29 mouse cellular contexts compared by ENCODE assay signal in the genomic region with DNA sequence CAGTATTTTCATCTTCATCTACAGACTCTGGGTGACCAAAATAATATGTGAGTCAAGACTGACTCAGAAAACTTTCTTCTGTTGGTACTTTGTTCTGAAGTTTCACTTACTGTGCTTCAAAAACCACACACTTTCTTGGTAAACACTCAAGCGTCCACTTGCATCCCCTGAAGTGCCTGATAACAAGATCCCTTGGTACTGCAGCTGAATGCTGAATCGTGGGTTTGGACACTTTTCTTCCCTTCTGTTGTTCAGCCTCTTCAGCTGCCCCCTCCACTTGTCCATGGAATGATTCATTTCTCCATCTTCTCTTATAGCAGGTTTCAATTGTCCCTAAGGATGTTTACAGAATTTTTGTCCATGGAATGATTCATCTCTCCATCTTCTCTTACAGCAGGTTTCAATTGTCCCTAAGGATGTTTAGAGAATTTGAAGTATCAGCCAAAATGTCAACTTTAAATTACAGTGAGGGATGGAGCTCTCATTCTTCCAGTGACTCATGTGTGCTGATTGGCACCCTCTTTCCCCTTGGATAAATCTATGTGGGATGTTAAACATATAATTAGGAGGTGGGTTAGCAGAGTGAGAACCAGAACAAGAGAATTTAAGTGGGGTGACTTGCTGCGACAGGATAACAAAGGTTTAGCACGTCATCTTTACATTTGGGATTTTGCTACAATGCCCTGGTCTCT. TPM values are rescaled to one million over a fixed set of nuclear protein-coding genes. Genes with fewer than 3 reads are reported as not detected.
DNase-seq lines count a peak whose midpoint lies in the region; TF ChIP-seq lines count a peak whose summit lies in the region.
"Had no signal": no experiment of that assay in that cellular context is flagged by ENCODE, and none has a peak within 500 bp of the region (broad histone marks: within the 10 kb centered on the region; RNA-seq: fewer than 3 reads in every experiment).

No protein-coding gene starts in this region.

- H3ac ChIP-seq in myocyte (ENCODE audit: control insufficient read depth, insufficient read length): no peak overlapping the region

- DNase-seq in NIH3T3 (ENCODE audit: low read depth): peak; percentile 90
- DNase-seq in lung, adult 18-20 months: peak; percentile 78 to 84
- DNase-seq in lung, postnatal 10 days: peak; percentile 53
- DNase-seq in left cerebral cortex, postnatal 36 days (ENCODE audit: low spot score in 2 of 2): no peak
- no peak for DNase-seq in heart, postnatal 25 days (ENCODE audit: low spot score)
- DNase-seq in left cerebral cortex, postnatal 10 days (ENCODE audit: extremely low spot score in 1 of 2, low spot score in 2 of 2): no peak
- DNase-seq: adrenal gland, postnatal 14 days; cerebellum, adult 2 months; cerebellum, postnatal 14 days; heart, adult 11 months; kidney, adult 18-20 months; kidney, postnatal 25 days; liver, embryonic 13.5 days; thymus, postnatal 4 days had no signal

- no peak for TF ChIP-seq POLR2A in myocyte (IDR thresholded peaks at IDR 0.05; ENCODE audit: insufficient read length, low read depth)

- H3K36me3 ChIP-seq in myocyte (ENCODE audit: control insufficient read depth, insufficient read depth): no peaks in the 10 kb centered on the region
- H3K36me3 ChIP-seq: forebrain, embryonic 10.5 days; forebrain, embryonic 15.5 days; G1E; heart, embryonic 10.5 days; hindbrain, embryonic 10.5 days; hindbrain, embryonic 15.5 days; kidney, embryonic 15.5 days; limb, embryonic 10.5 days; limb, embryonic 15.5 days; liver, embryonic 13.5 days; lung, embryonic 15.5 days; midbrain, embryonic 12.5 days; neural tube, embryonic 13.5 days had no signal

- H3K4me3 ChIP-seq in myocyte: no peak overlapping the region
- H3K4me3 ChIP-seq: forebrain, embryonic 10.5 days; forebrain, embryonic 15.5 days; heart, embryonic 10.5 days; hindbrain, embryonic 10.5 days; hindbrain, embryonic 15.5 days; kidney, embryonic 15.5 days; layer of hippocampus, adult 2 months; limb, embryonic 10.5 days; limb, embryonic 15.5 days; liver, embryonic 13.5 days; lung, embryonic 15.5 days; megakaryocyte, embryonic 14.5 days; midbrain, embryonic 12.5 days; neural tube, embryonic 13.5 days had no signal

- peak overlapping the region; percentile 60 for H3K4me2 ChIP-seq in myocyte (ENCODE audit: low read depth)
- H3K4me2 ChIP-seq: forebrain, embryonic 15.5 days; hindbrain, embryonic 15.5 days; kidney, embryonic 15.5 days; limb, embryonic 15.5 days; liver, embryonic 13.5 days; lung, embryonic 15.5 days; midbrain, embryonic 12.5 days; neural tube, embryonic 13.5 days had no signal

- no peaks in the 10 kb centered on the region for H3K27me3 ChIP-seq in myocyte (ENCODE audit: control insufficient read depth, insufficient read depth, insufficient read length)
- H3K27me3 ChIP-seq: forebrain, embryonic 15.5 days; hindbrain, embryonic 15.5 days; kidney, embryonic 15.5 days; limb, embryonic 15.5 days; liver, embryonic 13.5 days; lung, embryonic 15.5 days; megakaryocyte, embryonic 14.5 days; midbrain, embryonic 12.5 days; neural tube, embryonic 13.5 days had no signal

- intact Hi-C loops in left cerebral cortex, postnatal 36 days (cut with DNase I): no loop called here
- intact Hi-C loops in heart, postnatal 25 days (cut with DNase I): no loop called here
- intact Hi-C loops in left cerebral cortex, postnatal 10 days (cut with DNase I): no loop called here

- H3K79me2 ChIP-seq in myocyte (ENCODE audit: control insufficient read depth, insufficient read depth): no peaks in the 10 kb centered on the region

TF ChIP-seq in myocyte, 11 proteins besides CTCF, POLR2A, EP300 and RAD21:
- TF ChIP-seq MYOG (IDR thresholded peaks at IDR 0.05; ENCODE audit: control insufficient read depth in 1 of 3, insufficient read depth in 1 of 3, insufficient read length in 2 of 3, low read depth in 2 of 3): no peak
- TF ChIP-seq TCF12 (IDR thresholded peaks at IDR 0.05; ENCODE audit: insufficient read depth, poor library complexity, severe bottlenecking): no peak
- TF ChIP-seq MAX (IDR thresholded peaks at IDR 0.05; ENCODE audit: low read depth): no peak
- TF ChIP-seq MYOD1 (IDR thresholded peaks at IDR 0.05; ENCODE audit: control insufficient read depth in 1 of 3, insufficient read length in 2 of 3, low read depth in 2 of 3): no peak
- no peak for TF ChIP-seq SRF (IDR thresholded peaks at IDR 0.05; ENCODE audit: control insufficient read depth, insufficient read length, low read depth)

RNA-seq across cellular contexts. Expression of a gene that starts 57.7 kb away (rescaled TPM):
- polyA plus RNA-seq in myocyte (2012; fragmentation: generic; extraction: Trizol): 5.3 TPM
- total RNA-seq in left cerebral cortex, postnatal 36 days (2021): 10 to 100 TPM in 1 of 2 experiments, 1 to 10 TPM in 1; 9.4 to 10.4 TPM
- 100 to 1,000 TPM; 594 to 699 TPM for total RNA-seq in heart, postnatal 25 days (2021)
- total RNA-seq in left cerebral cortex, postnatal 10 days (2021): 10 to 100 TPM in 1 of 2 experiments, 1 to 10 TPM in 1; 4.3 to 10.8 TPM
- polyA plus RNA-seq: G1E had no signal

Comparison
In these comparisons a context has a peak if more than half of its experiments do, and no peak if none do; other contexts are left out.
1. DNase-seq: peak in NIH3T3 (single experiment), lung, adult 18-20 months (2 of 2) and lung, postnatal 10 days (single experiment); none in left cerebral cortex, postnatal 36 days (0 of 2), heart, postnatal 25 days (single experiment) and left cerebral cortex, postnatal 10 days (0 of 2).
2. RNA of a gene that starts 57.7 kb away (total RNA-seq): 594 to 699 TPM in heart, postnatal 25 days; 4.3 to 10.8 TPM in left cerebral cortex, postnatal 10 days and 9.4 to 10.4 TPM in left cerebral cortex, postnatal 36 days; every median in the first group is over 10 times any median in the second.